Comparison of ENCODE assay signal across 8 mouse cellular contexts in the genomic region with DNA sequence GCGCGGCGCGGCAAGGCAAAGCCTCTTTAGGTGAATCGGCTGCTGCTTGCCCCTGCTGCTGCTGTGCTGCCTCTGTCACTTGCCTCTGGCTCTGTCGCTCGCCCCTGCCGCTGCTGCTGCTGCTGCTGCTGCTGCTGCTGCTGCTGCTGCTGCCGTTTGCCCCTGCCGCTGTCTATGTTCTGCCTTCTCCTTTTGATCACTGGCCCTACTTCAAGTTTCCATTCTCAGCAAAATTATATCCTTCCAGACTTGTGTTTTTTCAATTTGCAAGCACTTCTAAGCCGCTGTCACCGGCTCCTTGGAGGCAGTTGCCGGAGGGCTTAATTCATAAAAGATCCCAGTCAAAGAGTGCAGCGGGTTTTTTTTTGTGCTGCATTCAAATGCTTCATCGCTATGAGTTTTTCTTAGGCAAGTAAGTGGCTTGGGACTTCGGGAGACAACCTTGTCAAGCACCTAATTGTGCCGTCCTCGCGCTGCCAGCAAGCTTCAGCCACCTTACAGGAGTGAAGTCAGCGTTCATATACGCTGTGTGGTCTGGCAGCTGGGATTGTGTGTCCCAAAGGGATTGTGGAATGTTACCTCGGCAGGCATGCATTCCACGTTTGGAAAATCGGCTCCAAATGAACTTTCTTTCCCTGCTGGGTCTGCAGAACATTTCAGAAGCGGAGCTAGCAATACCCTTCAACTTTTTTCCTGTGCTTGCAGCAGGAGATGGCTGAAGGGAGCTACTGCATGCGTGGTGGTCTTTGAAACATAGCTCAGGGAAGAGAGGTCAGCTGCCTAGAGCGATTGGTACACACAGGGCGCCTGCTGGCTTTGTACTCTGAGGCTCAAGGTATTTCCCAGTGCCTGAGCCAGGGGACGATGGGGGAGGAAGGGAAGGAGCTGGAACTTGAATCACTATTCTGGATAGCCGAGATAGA. TPM values are rescaled to one million over a fixed set of nuclear protein-coding genes. Genes with fewer than 3 reads are reported as not detected.
DNase-seq lines count a peak whose midpoint lies in the region; ATAC-seq and TF ChIP-seq lines count a peak whose summit lies in the region.

No protein-coding gene starts in this region.

- no peaks in the 10 kb centered on the region for H3K9me3 ChIP-seq in embryonic facial prominence, embryonic 12.5 days
- no peaks in the 10 kb centered on the region for H3K9me3 ChIP-seq in heart, embryonic 14.5 days (ENCODE audit: control insufficient read depth, low read length)
- no peaks in the 10 kb centered on the region for H3K9me3 ChIP-seq in kidney, postnatal 0 days (replicated peaks; ENCODE audit: low read length)

- TF ChIP-seq CTCF in kidney, postnatal 0 days (IDR thresholded peaks at IDR 0.05; ENCODE audit: low read depth): no peak

- peak overlapping the region; percentile 64 for H3K4me2 ChIP-seq in embryonic facial prominence, embryonic 12.5 days (replicated peaks)
- peak overlapping the region; percentile 82 for H3K4me2 ChIP-seq in heart, embryonic 14.5 days (ENCODE audit: low read length)
- peak overlapping the region; percentile 73 for H3K4me2 ChIP-seq in kidney, postnatal 0 days (ENCODE audit: low read length)

- peak overlapping the region; percentile 53 for H3K4me3 ChIP-seq in embryonic facial prominence, embryonic 12.5 days
- peak overlapping the region; percentile 62 to 68 for H3K4me3 ChIP-seq in heart, embryonic 14.5 days (ENCODE audit: control insufficient read depth in 1 of 2, insufficient read depth in 1 of 2, low read depth in 1 of 2, low read length in 2 of 2)
- H3K4me3 ChIP-seq in kidney, postnatal 0 days (replicated peaks; ENCODE audit: low read depth, low read length): peak overlapping the region; percentile 44

- H3K27ac ChIP-seq in embryonic facial prominence, embryonic 12.5 days: peak overlapping the region; percentile 93
- H3K27ac ChIP-seq in heart, embryonic 14.5 days (replicated peaks in 1 of 2; ENCODE audit: control insufficient read depth in 1 of 2, insufficient read depth in 1 of 2, low read depth in 2 of 2, low read length in 2 of 2): peak overlapping the region; percentile 57 to 86
- peak overlapping the region; percentile 15; the same call in 1 of the 2 replicates for H3K27ac ChIP-seq in kidney, postnatal 0 days

- no peaks in the 10 kb centered on the region for H3K36me3 ChIP-seq in embryonic facial prominence, embryonic 12.5 days
- H3K36me3 ChIP-seq in heart, embryonic 14.5 days (ENCODE audit: control insufficient read depth, insufficient read depth, low read length): peaks cover 11% of the 10 kb centered on the region; the same call in 1 of the 2 replicates
- no peaks in the 10 kb centered on the region for H3K36me3 ChIP-seq in kidney, postnatal 0 days (ENCODE audit: insufficient read depth, low read length)

- WGBS in embryonic facial prominence, embryonic 12.5 days: under 1% methylated on average over 30 of the region's 30 CpGs
- WGBS in heart, embryonic 14.5 days: 3% methylated on average over 30 of the region's 30 CpGs
- 2% methylated on average over 30 of the region's 30 CpGs for WGBS in kidney, postnatal 0 days

- H3K27me3 ChIP-seq in embryonic facial prominence, embryonic 12.5 days: no peaks in the 10 kb centered on the region
- H3K27me3 ChIP-seq in heart, embryonic 14.5 days (ENCODE audit: control insufficient read depth, insufficient read depth, low read length): no peaks in the 10 kb centered on the region
- H3K27me3 ChIP-seq in kidney, postnatal 0 days (ENCODE audit: insufficient read depth, low read length): no peaks in the 10 kb centered on the region

- ATAC-seq in embryonic facial prominence, embryonic 12.5 days (ENCODE audit: insufficient number of reproducible peaks, insufficient read depth, low FRiP score, low TSS enrichment): peak; percentile 32; the same call in 1 of the 2 replicates
- peak; percentile 32; the same call in 1 of the 2 replicates for ATAC-seq in heart, embryonic 14.5 days (ENCODE audit: insufficient number of reproducible peaks, insufficient read depth, low FRiP score, low read depth)
- ATAC-seq in kidney, postnatal 0 days (replicated peaks; ENCODE audit: low FRiP score, low read depth): no peak
- peak; percentile 30; the same call in 1 of the 2 replicates for ATAC-seq in megakaryocyte progenitor cell, adult 5-6 weeks (replicated peaks; ENCODE audit: poor library complexity)

- peak overlapping the region; percentile 63 for H3K9ac ChIP-seq in embryonic facial prominence, embryonic 12.5 days
- peak overlapping the region; percentile 85 for H3K9ac ChIP-seq in heart, embryonic 14.5 days (ENCODE audit: low read length)
- peak overlapping the region; percentile 47 for H3K9ac ChIP-seq in kidney, postnatal 0 days (ENCODE audit: low read depth, low read length)

- DNase-seq in ovary, postnatal 36 days (ENCODE audit: low spot score): peak; percentile 49
- no peak for DNase-seq in ovary, postnatal 14 days (ENCODE audit: low spot score)
- DNase-seq in kidney, postnatal 0 days (ENCODE audit: low spot score): peak; percentile 53
- DNase-seq in B cell, adult 2 months: no peak
- DNase-seq in T-cell, adult 2 months (ENCODE audit: low spot score): no peak

- peaks cover 47% of the 10 kb centered on the region for H3K4me1 ChIP-seq in embryonic facial prominence, embryonic 12.5 days
- H3K4me1 ChIP-seq in heart, embryonic 14.5 days (ENCODE audit: control insufficient read depth in 2 of 2, insufficient read depth in 2 of 2, low read length in 2 of 2): peaks cover 21 to 48% of the 10 kb centered on the region in 2 experiments
- peaks cover 12% of the 10 kb centered on the region for H3K4me1 ChIP-seq in kidney, postnatal 0 days (replicated peaks; ENCODE audit: insufficient read depth, low read length)

RNA-seq across cellular contexts. Expression of a gene that starts 2.4 kb away (rescaled TPM):
- 68.0 and 85.1 TPM in 2 replicates for polyA plus RNA-seq in embryonic facial prominence, embryonic 12.5 days (2016; fragmentation: Nextera tagmentation; extraction: Ambion mirVana)
- polyA plus RNA-seq in heart, embryonic 14.5 days (2014; fragmentation: Nextera tagmentation; extraction: Ambion mirVana): 37.1 and 46.9 TPM in 2 replicates
- polyA plus RNA-seq in kidney, postnatal 0 days (2015; fragmentation: Nextera tagmentation; extraction: Ambion mirVana): 23.1 and 24.0 TPM in 2 replicates
- total RNA-seq in megakaryocyte progenitor cell, adult 5-6 weeks (2015): 0.10 and 0.49 TPM in 2 replicates
- total RNA-seq in megakaryocyte progenitor cell, adult 5-6 weeks (2017): 0.04 TPM in 1 of 2 replicates, not detected in the other

Comparison
In these comparisons a context has a peak if more than half of its experiments do, and no peak if none do; other contexts are left out.
1. DNase-seq: peak in ovary, postnatal 36 days (single experiment) and kidney, postnatal 0 days (single experiment); none in ovary, postnatal 14 days (single experiment), B cell, adult 2 months (0 of 2) and T-cell, adult 2 months (single experiment).
2. H3K27ac ChIP-seq: peak in every context shown above with its lines; median percentile 93 in embryonic facial prominence, embryonic 12.5 days; 72 in heart, embryonic 14.5 days; 15 in kidney, postnatal 0 days.
3. Peak in every context shown above with its lines, with median percentiles within 50 percentile points of each other: H3K4me2 ChIP-seq, H3K4me3 ChIP-seq and H3K9ac ChIP-seq.